Mouse (Mus musculus): Measurements from ENCODE around the gene Man1a. TPM values are rescaled to one million over a fixed set of nuclear protein-coding genes. Genes with fewer than 3 reads are reported as not detected.

Gene Man1a
- polyA plus RNA-seq (2017; shearing (Covaris generic)): 10 to 100 TPM; 16.9 to 17.2 TPM

- ATAC-seq: no peak
Measured at GRCm38 (mm10) chr10:54076420-54076819, at the start of gene Man1a. Gene Man1a (minus strand): TSS chr10:54076609.

DNA sequence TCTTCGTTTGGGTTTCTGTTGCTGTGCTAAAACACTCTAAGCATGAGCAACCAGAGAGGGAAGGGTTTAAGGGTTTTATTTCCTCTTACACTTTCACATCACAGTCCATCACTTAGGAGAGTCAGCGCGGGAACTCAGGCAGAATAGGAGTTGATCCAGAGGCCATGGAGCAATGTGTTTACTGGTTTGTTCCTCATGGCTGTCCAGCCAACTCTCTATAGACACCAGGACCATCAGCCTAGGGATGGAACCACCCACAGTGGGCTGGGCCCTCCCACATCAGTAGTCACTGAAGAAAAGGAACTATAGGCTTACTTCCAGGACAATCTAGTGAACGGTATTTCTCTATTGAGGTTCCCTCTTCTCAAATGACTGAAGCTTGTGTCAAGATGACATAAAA lies 45.4 kb upstream of the Man1a start:
- no peak for ATAC-seq

DNA sequence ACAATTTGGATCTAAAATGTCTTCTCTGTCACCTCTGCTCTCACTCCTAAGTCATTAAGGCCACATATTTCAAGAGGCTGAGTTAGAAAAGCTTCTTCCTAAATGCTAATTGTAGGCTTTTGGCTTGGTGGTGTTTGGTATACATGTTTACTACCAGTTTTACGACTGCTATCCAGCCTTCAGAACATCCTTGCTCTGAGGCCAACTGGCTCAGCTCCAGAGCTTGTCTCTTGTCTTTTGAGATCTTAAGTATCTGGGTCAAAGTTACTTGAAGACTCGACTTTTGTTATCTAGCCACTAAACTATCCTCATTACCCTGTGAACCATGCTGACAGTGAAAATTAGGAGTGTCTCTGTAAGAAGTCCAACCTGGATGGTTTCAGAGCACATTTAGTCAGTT lies 44.0 kb upstream of the Man1a start:
- no peak for ATAC-seq

DNA sequence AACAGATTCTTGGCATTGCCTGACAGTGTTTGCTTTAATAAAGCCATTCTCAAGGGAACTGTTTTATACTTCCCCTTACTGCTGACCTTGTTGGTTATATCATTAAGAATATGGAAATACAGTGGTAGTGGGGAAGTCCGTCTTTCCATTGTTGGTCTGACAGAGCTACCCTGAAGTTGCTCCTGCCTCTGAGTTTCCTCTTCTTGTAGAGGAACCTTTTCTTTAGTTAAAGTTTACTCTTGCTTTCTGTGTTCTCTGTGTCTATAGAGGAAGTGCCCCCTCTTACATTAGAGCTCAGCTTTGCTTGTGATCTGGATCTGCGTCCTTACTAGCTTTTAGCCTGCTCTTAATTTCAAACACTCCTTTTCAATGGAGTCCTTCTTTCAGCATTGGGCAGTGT lies 42.9 kb upstream of the Man1a start:
- ATAC-seq: no peak

DNA sequence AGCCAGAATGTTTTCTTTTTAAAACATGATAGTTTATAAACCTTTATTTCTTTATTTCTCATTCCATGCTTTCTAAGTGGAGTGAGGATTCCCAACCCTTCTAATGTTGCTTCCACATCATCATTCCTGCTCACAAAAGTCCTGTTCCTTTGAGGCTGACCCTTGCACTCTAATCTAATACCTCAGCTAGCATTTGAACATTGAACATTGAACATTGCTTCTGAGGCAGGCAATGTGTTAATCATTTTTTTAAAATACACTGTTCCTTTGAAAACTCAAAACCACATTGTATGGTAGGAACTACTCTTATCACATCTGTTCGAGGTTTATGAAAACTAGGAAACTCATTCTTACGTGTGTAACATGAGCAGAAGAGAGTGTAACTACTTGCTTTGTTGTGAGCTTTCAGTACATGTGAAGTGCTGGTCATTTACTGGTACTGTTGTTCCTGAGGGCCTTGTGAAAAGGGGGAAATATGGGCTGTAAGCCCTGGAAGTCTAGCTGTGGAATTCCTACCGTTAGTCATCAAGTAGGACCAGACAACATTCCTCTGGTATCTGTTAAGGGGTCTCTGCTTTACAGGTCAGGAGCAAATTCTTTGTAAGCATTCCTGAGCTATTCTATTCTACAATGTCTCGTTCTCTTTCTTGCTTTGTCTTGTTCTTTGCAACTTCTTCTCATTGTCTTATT lies 42.0 kb upstream of the Man1a start:
- ATAC-seq: no peak

- ATAC-seq: peak; percentile 99
Measured at GRCm38 (mm10) chr10:54117763-54118162, 41.4 kb upstream of the Man1a start.

GRCm38 (mm10) chr10:54103671-54104070 lies 27.3 kb upstream of the Man1a start:
- ATAC-seq: no peak

DNA sequence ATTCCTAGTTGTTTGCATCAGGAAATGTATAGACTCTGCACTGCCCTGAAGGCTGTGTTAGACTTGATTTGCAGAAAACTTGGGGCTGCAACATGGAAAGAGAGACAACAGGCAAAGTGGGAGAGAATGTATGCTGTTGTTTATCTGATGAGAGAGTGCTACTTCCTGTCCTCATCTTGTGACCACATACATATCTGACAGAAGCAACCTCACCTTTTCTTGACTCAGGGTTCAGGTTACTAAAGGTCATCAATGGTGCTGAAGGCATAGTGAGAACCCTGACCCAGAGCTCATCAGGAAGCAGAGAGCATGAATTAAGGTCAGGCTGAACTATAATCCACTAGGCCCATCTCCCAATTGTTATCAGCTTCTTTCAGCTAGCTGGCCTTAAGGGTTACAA lies 15.7 kb upstream of the Man1a start:
- peak; percentile 73 for ATAC-seq

- no peak for ATAC-seq
Measured at GRCm38 (mm10) chr10:54089923-54090322, 13.5 kb upstream of the Man1a start.

DNA sequence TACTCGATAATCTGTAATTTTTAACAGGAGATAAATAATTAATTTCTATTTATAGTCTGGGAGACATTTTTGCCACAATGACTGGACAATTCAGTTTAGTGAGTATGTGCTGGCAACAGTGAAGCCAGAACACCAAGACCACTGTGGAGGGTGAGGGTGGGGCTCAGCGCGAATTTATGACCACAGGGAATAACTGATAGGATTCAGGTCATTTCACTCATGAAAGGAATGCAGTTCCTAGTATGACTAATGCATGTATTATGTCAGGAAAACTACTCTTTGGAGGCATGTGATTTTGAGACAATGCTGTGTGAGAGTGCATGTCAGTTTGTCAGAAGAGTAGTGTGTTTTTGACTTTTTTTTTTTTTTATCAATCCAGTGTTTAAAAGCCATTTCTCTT lies 10.9 kb upstream of the Man1a start:
- ATAC-seq: no peak

GRCm38 (mm10) chr10:54085073-54085472 lies 8.7 kb upstream of the Man1a start:
- ATAC-seq: no peak

GRCm38 (mm10) chr10:54077005-54077404 lies 596 bp upstream of the Man1a start:
- no peak for ATAC-seq

GRCm38 (mm10) chr10:54075441-54076010 lies 883 bp downstream of the Man1a start:
- ATAC-seq: peak; percentile 79

DNA sequence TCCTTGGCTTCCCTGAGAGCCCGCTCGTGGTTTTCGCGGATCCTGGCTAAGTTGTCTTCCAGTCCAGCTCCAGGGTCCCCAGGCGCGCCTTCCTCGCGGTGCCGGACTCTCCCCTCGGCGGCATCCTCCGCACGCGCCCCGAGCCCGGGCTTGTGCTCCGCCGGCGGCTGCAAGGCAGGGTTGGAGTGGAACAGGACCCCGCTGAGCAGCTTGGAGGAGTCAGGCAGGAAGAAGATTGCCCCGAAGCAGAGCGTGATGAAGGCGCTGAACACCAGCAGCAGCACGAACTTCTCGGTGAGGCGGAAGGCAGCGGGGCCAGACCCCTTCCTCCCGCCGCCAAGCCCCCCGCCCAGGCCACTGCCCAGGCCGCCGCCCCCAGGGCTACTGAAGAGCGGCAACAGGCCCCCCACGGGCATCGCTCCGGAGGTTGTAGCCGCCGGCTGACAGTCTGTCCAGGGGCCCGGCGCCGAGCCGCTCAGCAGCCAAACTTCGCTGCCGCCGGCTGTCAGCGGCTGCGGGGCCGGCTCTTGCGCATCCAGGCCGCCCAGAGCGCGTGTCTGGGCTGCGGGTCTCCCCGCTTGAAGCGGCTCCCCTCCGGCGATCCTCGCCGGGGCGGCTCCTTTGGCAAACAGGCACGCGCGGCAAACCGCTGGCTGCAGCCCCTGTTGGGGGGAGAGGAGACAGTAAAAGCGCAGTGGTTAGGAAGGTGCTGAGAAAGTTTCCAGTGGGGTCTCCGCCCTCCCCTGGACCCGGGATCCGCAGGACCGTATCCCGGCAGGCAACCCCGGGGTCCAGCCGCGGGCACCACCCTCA lies 1.6 kb downstream of the Man1a start:
- peak; percentile 5 for ATAC-seq

GRCm38 (mm10) chr10:54074247-54074608 lies 2.2 kb downstream of the Man1a start:
- ATAC-seq: peak; percentile 44

DNA sequence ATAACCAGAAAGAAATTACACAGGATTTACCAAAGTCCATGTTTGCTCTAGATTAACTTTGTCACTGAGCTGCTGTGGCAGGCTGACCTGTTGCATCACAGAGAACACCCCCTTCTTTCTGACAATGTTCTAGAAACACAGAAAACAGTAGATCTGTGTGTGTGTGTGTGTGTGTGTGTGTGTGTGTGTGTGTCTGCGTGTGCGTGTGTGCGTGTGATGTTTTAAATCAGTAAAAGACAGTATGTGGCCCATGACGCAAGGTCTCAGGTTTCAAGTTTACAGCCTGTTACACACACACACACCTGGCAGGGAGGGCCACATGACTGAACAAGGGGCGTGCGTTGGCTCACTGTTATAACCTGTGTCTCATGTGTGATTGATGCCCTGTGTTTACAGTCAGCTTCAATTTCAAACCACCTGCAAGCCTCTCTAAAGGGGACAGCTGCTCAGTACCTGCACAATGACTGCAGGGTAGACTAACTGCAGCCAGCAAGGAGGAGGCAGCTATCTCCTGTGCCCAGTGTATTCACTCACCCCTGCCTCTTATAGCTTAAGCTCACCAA lies 2.7 kb downstream of the Man1a start:
- ATAC-seq: peak; percentile 9

GRCm38 (mm10) chr10:54072336-54072735 lies 4.1 kb downstream of the Man1a start:
- ATAC-seq: no peak

GRCm38 (mm10) chr10:54070496-54070895 lies 5.9 kb downstream of the Man1a start:
- ATAC-seq: no peak

GRCm38 (mm10) chr10:54069412-54069811 lies 7.0 kb downstream of the Man1a start:
- ATAC-seq: no peak

GRCm38 (mm10) chr10:54066683-54067082 lies 9.7 kb downstream of the Man1a start:
- peak; percentile 29 for ATAC-seq

GRCm38 (mm10) chr10:54063551-54064260 lies 12.7 kb downstream of the Man1a start:
- ATAC-seq: peak; percentile 31

DNA sequence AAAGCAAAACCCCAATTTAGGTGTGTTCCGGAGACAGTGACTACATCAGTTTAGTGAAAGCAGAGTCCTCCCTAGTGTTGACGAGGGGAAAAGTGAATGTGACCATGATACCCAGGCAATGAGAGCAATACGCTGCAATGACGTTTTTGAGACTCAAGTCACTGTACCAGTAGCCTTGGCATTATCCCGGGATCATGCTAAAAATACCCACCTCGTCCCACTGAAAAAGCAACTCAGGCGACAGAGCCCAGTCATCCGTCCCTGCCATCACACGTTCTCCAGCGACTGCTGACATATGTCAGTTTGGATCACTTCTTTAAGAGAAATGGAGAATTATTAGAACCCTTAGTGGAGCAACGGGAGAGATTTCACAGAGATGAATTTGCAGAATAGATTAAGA lies 13.6 kb downstream of the Man1a start:
- no peak for ATAC-seq

GRCm38 (mm10) chr10:54061159-54061558 lies 15.2 kb downstream of the Man1a start:
- no peak for ATAC-seq

Measured in activated CD4-positive, CD25-positive, alpha-beta regulatory T cell, adult 4 months (primary cell).